Mouse (Mus musculus): ENCODE results near the gene Hivep3.

- TF ChIP-seq CTCF (IDR thresholded peaks at IDR 0.05) (no peak), POLR2A (IDR thresholded peaks at IDR 0.05; ENCODE audit: insufficient read depth, low read depth, low read length) (no peak), EP300 (IDR thresholded peaks at IDR 0.05; ENCODE audit: insufficient read depth, low read depth, low read length) (no peak)
Observed at GRCm38 (mm10) chr4:119876535-119877160, 143.1 kb downstream of the Hivep3 start.
